Mouse (Mus musculus) lung, adult 2 months (tissue): Measurements from ENCODE around the gene Ccdc51.

Experiments
- CTCF ChIP-seq: fragments of 200-500 bp; IDR thresholded peaks from 2 replicates; pipeline ENCODE4 v1.5.1; 2011; ENCODE audit warnings: mild to moderate bottlenecking, low read length, control low read depth; ENCODE audit not compliant: insufficient read depth
- POLR2A ChIP-seq: fragments of 200-500 bp; IDR thresholded peaks from 2 replicates; pipeline ENCODE4 v1.6.1; 2011; ENCODE audit warnings: low read depth, mild to moderate bottlenecking, control low read depth, low read length, borderline replicate concordance; ENCODE audit errors: extremely low read depth

- TF ChIP-seq CTCF (no peak), POLR2A (no peak)
Measured at GRCm38 (mm10) chr9:109116205-109116604, 33.9 kb downstream of the Ccdc51 start.
